Mouse (Mus musculus) cerebellum, postnatal 25 days (tissue): Measurements from ENCODE around the gene Cisd3.
"Not testable (repeated sequence)": the region's sequence is repeated elsewhere in the genome, so short reads cannot be mapped to it uniquely, and the experiment has no call there.

ENCODE experiments used
- DNase-seq, 2 experiments: peaks; one replicate each; pipeline ENCODE4 v3.0.0; 2021; ENCODE audit warnings: mixed read lengths in 2 of 2

Gene Cisd3

GRCm38 (mm10) chr11:97689861-97690260 is 4.2 kb downstream of the Cisd3 start:
- DNase-seq = peak; percentile 70 to 81

- no peak for DNase-seq
Observed at GRCm38 (mm10) chr11:97694435-97694834, 8.8 kb downstream of the Cisd3 start.

- DNase-seq = peak in 1 of 2 experiments; percentile 32
Observed at GRCm38 (mm10) chr11:97694921-97695711, 9.5 kb downstream of the Cisd3 start.

- no peak for DNase-seq
Observed at GRCm38 (mm10) chr11:97695712-97696401, 10.2 kb downstream of the Cisd3 start.

- no peak for DNase-seq
Observed at GRCm38 (mm10) chr11:97696669-97697068, 11.0 kb downstream of the Cisd3 start.

GRCm38 (mm10) chr11:97697199-97697890 is 11.7 kb downstream of the Cisd3 start:
- DNase-seq = no peak

- DNase-seq = peak in 1 of 2 experiments; percentile 12
Observed at GRCm38 (mm10) chr11:97697891-97698529, 12.4 kb downstream of the Cisd3 start.

- peak; percentile 66 to 84 for DNase-seq
Observed at GRCm38 (mm10) chr11:97698741-97699611, 13.3 kb downstream of the Cisd3 start.

- DNase-seq = peak; percentile 84 to 93
Observed at GRCm38 (mm10) chr11:97699626-97700002, 14.0 kb downstream of the Cisd3 start.

GRCm38 (mm10) chr11:97700003-97700745 is 14.5 kb downstream of the Cisd3 start, which contains the start of gene Pcgf2:
TSS of gene Pcgf2 (minus strand) at chr11:97700497.
- peak; percentile 90 to 92 for DNase-seq

- DNase-seq = peak; percentile 27 to 56
Observed at GRCm38 (mm10) chr11:97700746-97701580, 15.3 kb downstream of the Cisd3 start.

GRCm38 (mm10) chr11:97701581-97702392 is 16.2 kb downstream of the Cisd3 start:
- DNase-seq = peak in 1 of 2 experiments; percentile 42

GRCm38 (mm10) chr11:97702393-97702745 is 16.7 kb downstream of the Cisd3 start:
- DNase-seq = peak; percentile 93 to 94

GRCm38 (mm10) chr11:97703039-97703826 is 17.6 kb downstream of the Cisd3 start, which contains the start of gene Psmb3:
TSS of gene Psmb3 (plus strand) at chr11:97703399.
- DNase-seq = peak; percentile 95 to 99

- not testable (repeated sequence) for DNase-seq
Observed at GRCm38 (mm10) chr11:97710067-97710466, 24.4 kb downstream of the Cisd3 start.

- no peak for DNase-seq
Observed at GRCm38 (mm10) chr11:97711200-97711900, 25.7 kb downstream of the Cisd3 start.

- no peak for DNase-seq
Observed at GRCm38 (mm10) chr11:97712286-97712685, 26.7 kb downstream of the Cisd3 start.

GRCm38 (mm10) chr11:97713896-97714295 is 28.3 kb downstream of the Cisd3 start:
- peak; percentile 60 to 69 for DNase-seq
